Mouse (Mus musculus) ES-Bruce4 (cell line): ENCODE data around the gene Gucy2c.

Experiments
- CTCF ChIP-seq: IDR thresholded peaks from one replicate; pipeline ENCODE4 v1.8.1; 2011; ENCODE audit warnings: low read depth, low read length
- POLR2A ChIP-seq: IDR thresholded peaks from one replicate; pipeline ENCODE4 v1.8.1; 2011; ENCODE audit warnings: low read length; ENCODE audit not compliant: insufficient read depth

DNA sequence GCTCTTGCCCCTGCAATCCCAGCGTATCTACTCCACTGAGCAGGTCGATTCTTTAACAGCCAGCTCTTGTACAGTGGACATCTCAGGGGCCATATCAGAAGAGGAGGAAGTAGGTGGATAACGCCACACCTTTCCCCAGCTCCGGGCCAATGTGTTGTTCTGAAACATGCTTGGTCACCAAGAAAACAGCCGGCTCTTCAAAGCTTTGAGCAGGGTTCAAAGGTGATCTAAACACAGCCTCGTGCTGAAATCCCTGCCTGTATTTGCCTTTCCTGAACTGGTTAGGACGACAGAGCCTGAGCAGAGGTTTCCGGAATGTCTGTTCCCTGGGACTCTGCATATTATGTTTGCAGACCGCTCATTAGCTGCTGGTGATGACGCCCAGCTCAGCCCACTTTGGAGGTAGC lies 134.1 kb downstream of the Gucy2c start:
- TF ChIP-seq POLR2A, result no peak
- TF ChIP-seq CTCF, result no peak
